Mouse (Mus musculus) cortical plate, adult 2 months (tissue): ENCODE results near the gene Mecr. TPM values are rescaled to one million over a fixed set of nuclear protein-coding genes. Genes with fewer than 3 reads are reported as not detected.
A peak's percentile ranks its signal among the peaks of the same experiment; 100 is the strongest.

ENCODE experiments used
- H3K27ac ChIP-seq: fragments of 200-500 bp; 2 replicates; pipeline ENCODE4 v1.5.1; 2012; ENCODE audit warnings: low read length, control low read depth, inconsistent platforms; ENCODE audit not compliant: insufficient read depth
- H3K4me1 ChIP-seq: fragments of 200-500 bp; 2 replicates; pipeline ENCODE4 v1.6.1; 2011; ENCODE audit warnings: low read length; ENCODE audit not compliant: control insufficient read depth, insufficient read depth
- H3K4me3 ChIP-seq: fragments of 200-500 bp; 2 replicates; pipeline ENCODE4 v1.5.1; 2011; ENCODE audit warnings: mild to moderate bottlenecking, low read length, control low read depth; ENCODE audit not compliant: insufficient read depth
- CTCF ChIP-seq: fragments of 200-500 bp; IDR thresholded peaks from 2 replicates; pipeline ENCODE4 v1.5.1; 2011; ENCODE audit warnings: mild to moderate bottlenecking, control low read depth, low read length; ENCODE audit not compliant: insufficient read depth; ENCODE audit errors: extremely low read depth
- POLR2A ChIP-seq: fragments of 200-500 bp; IDR thresholded peaks from 2 replicates; pipeline ENCODE4 v1.6.1; 2011; ENCODE audit warnings: mild to moderate bottlenecking, low read length, control low read depth; ENCODE audit not compliant: insufficient read depth; ENCODE audit errors: extremely low read depth
- polyA plus RNA-seq: library from polyadenylated mRNA; depleted of rRNA; stranded (reverse); fragments of >200 nt; gene quantifications from 2 replicates; pipeline ENCODE4 v1.2.3, GENCODE M21; 2012

Mecr gene
- polyA plus RNA-seq, 1 experiment: 45.2 TPM

DNA sequence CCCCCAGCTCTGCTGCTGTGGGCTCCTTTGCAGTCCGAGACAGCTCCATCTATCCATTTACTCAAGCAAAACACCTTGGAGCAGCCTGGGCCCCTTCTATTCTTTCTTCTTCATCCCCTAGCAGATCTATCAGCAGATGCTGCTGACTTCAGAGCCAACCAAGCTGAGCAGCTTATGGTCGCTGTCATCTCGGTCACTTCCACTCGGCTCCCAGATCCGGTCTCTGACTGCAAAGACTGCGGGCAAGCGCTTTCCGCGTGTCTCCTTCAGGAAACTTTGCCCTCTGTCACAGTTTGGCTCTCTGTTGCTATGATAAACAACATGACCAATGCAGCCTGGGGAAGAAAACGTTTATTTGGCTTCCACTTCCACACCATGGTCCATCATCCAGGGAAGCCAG, 28.4 kb upstream of the Mecr start:
- no peak overlapping the region for H3K4me3 ChIP-seq
- no peaks in the 10 kb centered on the region for H3K4me1 ChIP-seq
- no peak for TF ChIP-seq CTCF
- no peak for TF ChIP-seq POLR2A
- H3K27ac ChIP-seq: no peak overlapping the region

DNA sequence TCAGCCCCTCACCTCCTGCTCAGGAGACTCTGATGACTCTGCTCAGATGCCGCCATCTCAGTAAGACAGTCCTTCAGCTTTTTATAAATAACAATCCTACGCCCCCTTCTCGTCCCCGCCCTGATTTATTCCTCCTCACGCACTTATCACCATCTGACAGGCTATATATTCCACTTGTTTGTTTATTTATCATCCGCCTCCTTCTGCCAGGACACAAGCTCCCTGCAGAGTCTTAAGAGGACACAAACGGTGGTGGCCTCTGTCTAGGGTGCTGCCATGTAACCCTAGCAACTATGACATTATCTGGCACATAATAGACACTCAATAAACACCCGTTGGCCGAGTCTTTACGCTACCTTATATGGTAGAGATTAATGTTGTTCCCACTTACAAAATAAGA, 27.5 kb upstream of the Mecr start:
- Histone ChIP-seq H3K4me3 (no peak overlapping the region), H3K27ac (no peak overlapping the region), H3K4me1 (no peaks in the 10 kb centered on the region)
- TF ChIP-seq POLR2A (no peak), CTCF (no peak)

DNA sequence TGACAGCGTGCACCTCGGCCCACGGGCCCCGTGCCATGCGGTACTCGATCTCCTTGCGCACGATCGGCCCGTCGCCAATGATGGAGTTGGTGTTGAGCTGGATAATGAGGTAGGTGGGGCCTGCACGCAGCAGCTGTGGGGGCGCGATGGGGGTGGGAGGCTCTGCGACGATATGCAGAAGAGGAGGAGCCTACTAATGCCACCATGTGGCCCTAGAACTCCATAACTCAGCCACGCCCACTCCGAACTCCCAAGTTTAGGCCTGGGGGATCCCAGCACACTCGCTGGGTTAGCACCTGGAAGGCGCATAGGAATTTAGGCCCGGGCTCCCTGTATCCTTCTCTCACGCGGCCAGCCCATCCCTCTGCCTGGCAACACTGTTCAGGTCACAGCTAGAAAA, 24.3 kb upstream of the Mecr start:
- Histone ChIP-seq H3K4me3 (no peak overlapping the region), H3K27ac (no peak overlapping the region), H3K4me1 (peaks cover 3% of the 10 kb centered on the region)
- TF ChIP-seq CTCF: no peak
- no peak for TF ChIP-seq POLR2A

DNA sequence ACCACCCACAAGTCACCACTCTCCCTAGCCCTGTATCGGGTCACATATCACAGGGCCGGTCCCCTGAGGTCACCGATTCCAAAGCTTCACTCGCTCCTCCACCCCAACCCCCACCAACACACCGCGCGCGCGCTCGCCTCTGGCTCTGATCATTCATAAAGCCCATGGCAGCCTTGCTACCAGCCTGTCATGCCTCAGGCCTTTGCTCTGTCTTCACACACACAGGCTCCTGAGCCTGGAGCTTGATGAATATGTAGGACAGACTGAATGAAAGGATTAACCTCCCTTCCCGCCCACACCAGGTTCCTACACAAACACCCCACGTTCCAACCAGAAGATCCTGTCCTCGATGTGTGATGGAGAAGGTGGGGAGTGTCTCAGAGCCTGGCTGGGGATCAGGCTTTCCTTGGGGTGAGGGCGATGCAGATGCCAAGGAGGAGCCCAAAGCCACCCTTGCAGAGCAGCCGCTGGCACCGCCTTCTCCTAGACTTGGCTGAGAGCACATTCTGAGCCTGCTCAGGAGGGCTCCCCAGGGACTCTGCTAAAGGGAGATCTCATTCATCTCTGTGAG, 22.0 kb upstream of the Mecr start:
- peaks cover 3% of the 10 kb centered on the region for H3K4me1 ChIP-seq
- no peak overlapping the region for H3K27ac ChIP-seq
- no peak overlapping the region for H3K4me3 ChIP-seq
- no peak for TF ChIP-seq POLR2A
- no peak for TF ChIP-seq CTCF

DNA sequence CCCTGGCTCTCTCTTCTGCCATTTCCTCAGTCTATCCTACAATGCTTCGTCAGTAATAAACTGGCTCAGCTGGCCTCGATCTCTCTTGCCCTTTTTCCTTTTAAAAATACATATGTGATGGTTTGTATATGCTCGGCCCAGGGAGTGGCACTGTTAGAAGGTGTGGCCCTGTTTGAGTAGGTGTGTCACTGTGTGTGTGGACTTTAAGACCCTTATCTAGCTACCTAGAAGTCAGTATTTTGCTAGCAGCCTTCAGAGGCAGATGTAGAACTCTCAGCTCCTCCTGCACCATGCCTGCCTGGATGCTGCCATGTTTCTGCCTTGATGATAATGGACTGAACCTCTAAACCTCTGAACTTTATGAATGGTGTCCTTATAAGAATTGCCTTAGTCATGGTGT, 20.7 kb upstream of the Mecr start:
- Histone ChIP-seq H3K4me1 (peaks cover 3% of the 10 kb centered on the region), H3K27ac (no peak overlapping the region), H3K4me3 (no peak overlapping the region)
- TF ChIP-seq POLR2A: no peak
- no peak for TF ChIP-seq CTCF

DNA sequence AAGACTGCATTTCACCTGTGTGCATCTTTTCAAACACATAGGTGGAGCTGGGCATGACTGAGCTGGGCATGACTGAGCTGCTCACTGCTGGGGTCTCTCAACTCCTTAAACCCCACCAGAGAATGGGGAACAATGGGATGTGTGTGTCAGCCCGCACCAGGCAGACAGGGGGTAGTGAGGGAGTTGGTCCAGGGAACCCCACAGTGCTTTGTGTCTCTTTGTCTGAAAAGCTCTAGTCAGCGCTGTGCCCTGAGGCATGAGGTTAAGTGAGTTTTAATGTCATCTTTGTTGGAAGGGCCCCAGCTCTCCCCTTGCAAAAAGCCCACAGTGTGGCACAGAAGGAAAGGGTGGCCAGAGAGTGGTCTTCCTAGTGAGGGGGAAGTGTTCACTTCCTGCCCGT, 18.3 kb upstream of the Mecr start:
- H3K4me1 ChIP-seq: peaks cover 3% of the 10 kb centered on the region
- H3K4me3 ChIP-seq: no peak overlapping the region
- H3K27ac ChIP-seq: no peak overlapping the region
- TF ChIP-seq CTCF: no peak
- no peak for TF ChIP-seq POLR2A

DNA sequence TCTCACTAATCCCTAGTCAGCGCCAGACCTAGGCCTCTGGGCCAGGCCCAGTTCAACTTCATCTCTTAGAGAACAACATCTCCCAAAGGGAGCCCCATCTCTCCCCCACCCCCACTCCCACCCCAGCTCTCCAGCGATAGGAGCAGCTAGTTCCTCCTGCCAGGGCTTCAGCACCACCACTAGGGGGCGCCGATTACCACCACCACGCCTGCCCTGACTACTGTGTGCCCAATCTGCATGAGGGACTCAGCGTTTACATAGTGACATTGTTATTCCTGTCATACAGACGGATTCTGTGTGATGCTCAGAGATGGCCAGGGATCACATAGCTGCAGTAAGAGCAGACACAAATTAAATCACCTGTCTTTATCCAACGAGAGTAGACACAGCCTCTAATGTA, 17.4 kb upstream of the Mecr start:
- H3K4me3 ChIP-seq: no peak overlapping the region
- peak; percentile 56 for TF ChIP-seq CTCF
- no peak for TF ChIP-seq POLR2A
- H3K4me1 ChIP-seq: peaks cover 3% of the 10 kb centered on the region
- no peak overlapping the region for H3K27ac ChIP-seq

DNA sequence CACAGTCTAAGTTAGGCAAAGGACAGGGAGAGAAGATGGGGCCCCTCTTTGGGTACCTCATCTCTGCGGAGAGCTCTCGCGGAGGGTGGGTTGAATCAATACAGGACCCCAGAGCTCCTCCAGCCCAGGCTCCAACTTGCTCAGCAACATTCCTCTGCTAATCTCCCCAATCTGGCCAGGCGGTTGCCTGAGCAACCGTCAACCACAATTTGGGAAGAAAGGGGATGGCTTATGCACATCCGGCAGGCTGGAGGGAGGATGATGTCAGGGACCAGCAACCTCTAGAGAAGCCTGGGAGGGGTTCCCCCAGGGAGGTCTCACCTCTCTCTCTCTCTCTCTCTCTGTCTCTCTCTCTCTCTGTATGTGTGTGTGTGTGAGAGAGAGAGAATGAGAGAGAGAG, 16.4 kb upstream of the Mecr start:
- Histone ChIP-seq H3K27ac (no peak overlapping the region), H3K4me1 (no peaks in the 10 kb centered on the region)
- TF ChIP-seq POLR2A (no peak), CTCF (no peak)

DNA sequence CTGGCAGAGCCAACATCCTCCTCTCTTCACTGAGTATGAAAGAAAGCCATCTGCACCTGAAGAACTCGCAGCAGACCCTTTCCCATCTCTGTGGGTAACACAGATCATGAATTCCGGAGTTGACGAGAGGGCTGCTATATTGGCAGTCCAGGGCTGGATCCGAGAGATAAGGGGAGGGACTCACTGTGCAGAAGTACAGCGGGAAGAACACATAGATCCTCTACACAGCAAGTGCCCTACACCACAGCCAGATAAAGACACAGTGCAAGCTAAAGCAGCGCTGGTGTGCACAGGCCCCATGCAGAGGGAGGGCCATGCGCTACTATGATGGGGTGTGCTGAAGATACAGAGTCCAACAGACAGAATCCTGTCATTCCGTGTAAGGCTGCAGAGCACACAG, 14.1 kb upstream of the Mecr start:
- TF ChIP-seq CTCF: no peak
- TF ChIP-seq POLR2A: no peak
- H3K27ac ChIP-seq: no peak overlapping the region
- no peaks in the 10 kb centered on the region for H3K4me1 ChIP-seq
- H3K4me3 ChIP-seq: no peak overlapping the region

More for the DNA sequence above, 16.4 kb upstream of the Mecr start:
- no peak overlapping the region for H3K4me3 ChIP-seq

DNA sequence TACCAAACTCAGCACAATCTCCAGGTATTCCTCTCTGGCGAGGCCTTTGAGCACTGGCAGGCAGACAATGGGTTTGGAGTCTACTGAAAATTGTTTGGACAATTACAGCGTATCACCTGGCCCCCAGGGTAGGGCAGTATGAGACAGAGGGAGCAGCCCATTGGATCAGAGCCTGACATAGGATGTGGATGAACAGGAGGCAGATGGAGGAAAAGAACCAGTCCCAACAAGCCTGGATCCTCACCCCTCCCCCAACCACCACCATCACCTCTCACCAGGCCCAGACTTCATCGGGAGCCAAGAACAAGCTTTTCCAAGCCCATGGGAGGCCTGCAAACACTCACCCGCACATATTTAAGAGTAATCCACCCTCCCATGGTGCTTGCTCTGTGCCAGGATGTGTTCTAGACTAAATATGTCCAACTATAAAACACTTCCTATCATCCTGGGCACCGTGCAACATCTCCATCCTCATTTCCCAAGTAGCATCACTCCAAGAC, 11.7 kb upstream of the Mecr start:
- Histone ChIP-seq H3K27ac (no peak overlapping the region), H3K4me3 (no peak overlapping the region), H3K4me1 (no peaks in the 10 kb centered on the region)
- TF ChIP-seq POLR2A: no peak
- no peak for TF ChIP-seq CTCF
